Mouse (Mus musculus): Measurements from ENCODE around the gene Srf.

DNA sequence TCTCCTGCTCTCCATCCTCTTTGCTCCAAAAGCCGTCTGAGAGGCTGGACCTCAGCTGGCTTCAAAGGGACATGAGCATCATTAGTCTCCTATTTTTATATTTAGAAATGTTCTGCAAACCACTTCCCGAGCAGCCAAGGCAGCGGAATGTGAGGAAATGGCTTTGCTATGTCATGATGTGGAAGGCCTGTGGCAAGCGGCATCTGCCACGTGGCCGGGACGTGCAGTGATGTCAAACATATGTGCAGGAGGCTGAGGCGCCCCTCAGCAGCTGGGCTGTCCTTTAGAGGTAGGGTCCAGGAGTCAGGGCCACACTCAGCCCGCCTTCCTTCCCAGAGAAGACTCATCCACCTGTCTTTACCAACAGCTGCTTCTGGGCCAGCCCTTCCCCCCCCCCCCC is 46.2 kb upstream of the Srf start:
- TF ChIP-seq CTCF (conservative IDR thresholded peaks at IDR 0.05; ENCODE audit: low read length) (no peak), POU5F1 (IDR thresholded peaks at IDR 0.05; ENCODE audit: borderline replicate concordance, low read length) (no peak)

Measured in E14TG2a.4 (cell line).